Mouse (Mus musculus) kidney, embryonic 15.5 days (tissue): ENCODE measurements around the gene Gzmm. TPM values are rescaled to one million over a fixed set of nuclear protein-coding genes. Genes with fewer than 3 reads are reported as not detected.

Source experiments
- ATAC-seq: fragments of 200-750 bp; cut with Nextera tagmentation; replicated peaks from 2 replicates; pipeline ENCODE4 v1.8.0; 2017; ENCODE audit warnings: moderate TSS enrichment; ENCODE audit not compliant: low FRiP score
- H3K27ac ChIP-seq: fragments of 300-500 bp; sonication (generic); 2 replicates; pipeline ENCODE4 v1.5.1; 2015; ENCODE audit warnings: mild to moderate bottlenecking, inconsistent platforms
- H3K27me3 ChIP-seq: fragments of 300-500 bp; sonication (generic); 2 replicates; pipeline ENCODE4 v1.6.1; 2015; ENCODE audit warnings: inconsistent platforms
- H3K36me3 ChIP-seq: fragments of 300-500 bp; sonication (generic); 2 replicates; pipeline ENCODE4 v1.6.1; 2015; ENCODE audit warnings: inconsistent platforms
- H3K4me1 ChIP-seq: fragments of 300-500 bp; sonication (generic); 2 replicates; pipeline ENCODE4 v1.6.1; 2015; ENCODE audit warnings: inconsistent platforms
- H3K4me2 ChIP-seq: fragments of 300-500 bp; sonication (generic); 2 replicates; pipeline ENCODE4 v1.6.1; 2015; ENCODE audit warnings: moderate library complexity, mild to moderate bottlenecking, inconsistent platforms
- H3K4me3 ChIP-seq: fragments of 300-500 bp; sonication (generic); replicated peaks from 2 replicates; pipeline ENCODE4 v1.5.1; 2015; ENCODE audit warnings: mild to moderate bottlenecking, inconsistent platforms
- H3K9ac ChIP-seq: fragments of 300-500 bp; sonication (generic); 2 replicates; pipeline ENCODE4 v1.6.1; 2015; ENCODE audit warnings: mild to moderate bottlenecking, inconsistent platforms
- H3K9me3 ChIP-seq: fragments of 300-500 bp; sonication (generic); replicated peaks from 2 replicates; pipeline ENCODE4 v1.6.1; 2016; ENCODE audit warnings: inconsistent platforms
- WGBS: fragments of 180-500 bp; shearing (Covaris S2); methylation state at CpG from one replicate; pipeline ENCODE4 v1.1.7; 2015; ENCODE audit warnings: mixed read lengths; 5-methylcytosine and 5-hydroxymethylcytosine counted together
- polyA plus RNA-seq: library from polyadenylated mRNA; unstranded; fragments of >200 nt; fragmentation: Nextera tagmentation; extraction: Ambion mirVana; gene quantifications from 2 replicates; pipeline ENCODE4 v1.2.1, GENCODE M21; 2015

Gene Gzmm
- polyA plus RNA-seq, 1 experiment from 2014 or later, result 0.95 TPM

GRCm38 (mm10) chr10:79738259-79738658, 49.4 kb downstream of the Gzmm start:
- H3K4me3 ChIP-seq, result no peak overlapping the region
- WGBS, result 91% methylated on average over 10 of the region's 10 CpGs
- peaks cover 7% of the 10 kb centered on the region; the same call in 1 of the 2 replicates for H3K4me1 ChIP-seq
- H3K36me3 ChIP-seq, result peaks cover 99% of the 10 kb centered on the region
- H3K27ac ChIP-seq, result no peak overlapping the region
- no peak for ATAC-seq
- no peak overlapping the region for H3K4me2 ChIP-seq
- no peaks in the 10 kb centered on the region for H3K27me3 ChIP-seq
- H3K9me3 ChIP-seq, result peaks cover 39% of the 10 kb centered on the region
- H3K9ac ChIP-seq, result no peak overlapping the region

DNA sequence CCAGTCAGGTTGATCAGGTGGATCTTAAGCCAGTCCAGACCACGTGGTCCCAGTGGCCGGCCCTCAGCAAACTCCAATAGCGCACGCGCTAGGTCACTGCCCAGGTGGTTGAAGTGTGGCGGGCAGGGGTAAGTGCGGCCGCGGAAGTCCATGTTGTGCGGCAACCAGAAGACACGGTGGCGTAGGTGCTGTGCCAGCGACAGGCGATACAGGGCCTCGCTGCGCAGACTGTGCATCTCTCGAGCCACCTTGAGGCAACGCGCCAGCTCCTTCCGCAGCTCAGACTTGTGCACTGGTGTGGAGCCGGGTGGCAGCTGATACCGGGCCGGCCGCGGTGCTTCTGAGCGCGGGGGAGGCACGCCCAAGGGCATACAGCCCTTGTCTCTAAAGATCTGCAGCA, 50.4 kb downstream of the Gzmm start:
- H3K4me3 ChIP-seq, result no peak overlapping the region
- no peaks in the 10 kb centered on the region for H3K27me3 ChIP-seq
- 97% methylated on average over 28 of the region's 28 CpGs for WGBS
- peaks cover 99% of the 10 kb centered on the region for H3K36me3 ChIP-seq
- no peak overlapping the region for H3K9ac ChIP-seq
- peaks cover 39% of the 10 kb centered on the region for H3K9me3 ChIP-seq
- no peak for ATAC-seq
- H3K27ac ChIP-seq, result no peak overlapping the region
- H3K4me2 ChIP-seq, result no peak overlapping the region
- H3K4me1 ChIP-seq, result peaks cover 7% of the 10 kb centered on the region; the same call in 1 of the 2 replicates

- Histone ChIP-seq H3K36me3 (peaks cover 86% of the 10 kb centered on the region), H3K9me3 (peaks cover 39% of the 10 kb centered on the region), H3K27me3 (no peaks in the 10 kb centered on the region), H3K9ac (no peak overlapping the region), H3K4me1 (peaks cover 8% of the 10 kb centered on the region), H3K4me2 (no peak overlapping the region), H3K27ac (no peak overlapping the region), H3K4me3 (no peak overlapping the region)
- ATAC-seq, result no peak
- WGBS, result 76% methylated on average over 11 of the region's 11 CpGs
Observed at GRCm38 (mm10) chr10:79740863-79741262, 52.0 kb downstream of the Gzmm start.

GRCm38 (mm10) chr10:79743161-79743560, 54.3 kb downstream of the Gzmm start:
- H3K4me2 ChIP-seq, result no peak overlapping the region
- peaks cover 63% of the 10 kb centered on the region for H3K36me3 ChIP-seq
- no peaks in the 10 kb centered on the region for H3K27me3 ChIP-seq
- H3K9me3 ChIP-seq, result peaks cover 27% of the 10 kb centered on the region
- peaks cover 13% of the 10 kb centered on the region for H3K4me1 ChIP-seq
- H3K9ac ChIP-seq, result no peak overlapping the region
- no peak overlapping the region for H3K27ac ChIP-seq
- H3K4me3 ChIP-seq, result no peak overlapping the region
- ATAC-seq, result no peak
- 87% methylated on average over 11 of the region's 11 CpGs for WGBS

GRCm38 (mm10) chr10:79743650-79744365, 55.0 kb downstream of the Gzmm start:
- ATAC-seq, result no peak
- Histone ChIP-seq H3K36me3 (peaks cover 57% of the 10 kb centered on the region), H3K27ac (no peak overlapping the region)

More at GRCm38 (mm10) chr10:79743650-79744365, 55.0 kb downstream of the Gzmm start:
- Histone ChIP-seq H3K4me2 (no peak overlapping the region), H3K4me1 (peaks cover 13% of the 10 kb centered on the region), H3K27me3 (no peaks in the 10 kb centered on the region), H3K9ac (no peak overlapping the region), H3K4me3 (no peak overlapping the region), H3K9me3 (peaks cover 20% of the 10 kb centered on the region)
- WGBS, result 95% methylated on average over 15 of the region's 15 CpGs

Other genes with a start within 250 kb of the Gzmm start
- not detected in 2 replicates for gene Vmn2r83, start 220.3 kb upstream of the Gzmm start, polyA plus RNA-seq
- gene Plpp2, start 155.2 kb upstream of the Gzmm start, polyA plus RNA-seq, result 42.0 and 45.7 TPM in 2 replicates
- gene Mier2, start 133.8 kb upstream of the Gzmm start, polyA plus RNA-seq, result 48.6 and 53.6 TPM in 2 replicates
- gene Theg, start 101.7 kb upstream of the Gzmm start, polyA plus RNA-seq, result not detected in 2 replicates
- gene C2cd4c, start 75.0 kb upstream of the Gzmm start, polyA plus RNA-seq, result 0.05 TPM in 1 of 2 replicates, not detected in the other
- 10.4 and 12.2 TPM in 2 replicates for gene Shc2, start 51.1 kb upstream of the Gzmm start, polyA plus RNA-seq
- gene Odf3l2, start 43.3 kb upstream of the Gzmm start, polyA plus RNA-seq, result not detected in 2 replicates
- 2.7 and 2.8 TPM in 2 replicates for gene Madcam1, start 24.5 kb upstream of the Gzmm start, polyA plus RNA-seq
- 71.2 and 81.4 TPM in 2 replicates for gene Tpgs1, start 19.7 kb upstream of the Gzmm start, polyA plus RNA-seq
- gene Cdc34, start 6.8 kb upstream of the Gzmm start, polyA plus RNA-seq, result 88.4 and 100 TPM in 2 replicates
- gene Bsg, start 15.5 kb downstream of the Gzmm start, polyA plus RNA-seq, result 913 and 925 TPM in 2 replicates
- gene Hcn2, start 27.6 kb downstream of the Gzmm start, polyA plus RNA-seq, result 0.05 and 0.19 TPM in 2 replicates
- 43.7 and 54.4 TPM in 2 replicates for gene Polrmt, start 57.6 kb downstream of the Gzmm start, polyA plus RNA-seq
- gene Fgf22, start 66.1 kb downstream of the Gzmm start, polyA plus RNA-seq, result 0.12 and 0.14 TPM in 2 replicates
- gene Rnf126, start 77.9 kb downstream of the Gzmm start, polyA plus RNA-seq, result 88.5 and 102 TPM in 2 replicates
- gene Fstl3, start 88.3 kb downstream of the Gzmm start, polyA plus RNA-seq, result 15.3 and 15.6 TPM in 2 replicates
- gene Prss57, start 101.9 kb downstream of the Gzmm start, polyA plus RNA-seq, result 0.29 TPM in 1 of 2 replicates, not detected in the other
- gene Palm, start 104.6 kb downstream of the Gzmm start, polyA plus RNA-seq, result 144 and 158 TPM in 2 replicates
- 14.9 and 15.2 TPM in 2 replicates for gene Misp, start 132.0 kb downstream of the Gzmm start, polyA plus RNA-seq
- gene Ptbp1, start 165.4 kb downstream of the Gzmm start, polyA plus RNA-seq, result 398 and 438 TPM in 2 replicates
- gene Prtn3, start 185.5 kb downstream of the Gzmm start, polyA plus RNA-seq, result 7.4 and 8.3 TPM in 2 replicates
- gene Plppr3, start 185.6 kb downstream of the Gzmm start, polyA plus RNA-seq, result 62.1 and 74.5 TPM in 2 replicates
- 2.6 and 3.4 TPM in 2 replicates for gene Elane, start 197.2 kb downstream of the Gzmm start, polyA plus RNA-seq
- not detected in 2 replicates for gene Cfd, start 201.8 kb downstream of the Gzmm start, polyA plus RNA-seq
- gene Med16, start 219.9 kb downstream of the Gzmm start, polyA plus RNA-seq, result 59.6 and 70.7 TPM in 2 replicates
- 0.96 and 14.1 TPM in 2 replicates for gene Gm26602, start 221.8 kb downstream of the Gzmm start, polyA plus RNA-seq
- 0.71 and 1.2 TPM in 2 replicates for gene Kiss1r, start 228.0 kb downstream of the Gzmm start, polyA plus RNA-seq
- gene R3hdm4, start 232.2 kb downstream of the Gzmm start, polyA plus RNA-seq, result 142 and 155 TPM in 2 replicates
- gene Arid3a, start 238.0 kb downstream of the Gzmm start, polyA plus RNA-seq, result 7.3 and 7.4 TPM in 2 replicates